ENCODE assay signal across 9 mouse cellular contexts in genomic region chr12:27104925-27105571, GRCm38 (mm10).
DNase-seq lines count a peak whose midpoint lies in the region; ATAC-seq and TF ChIP-seq lines count a peak whose summit lies in the region.
"Had no signal": no experiment of that assay in that cellular context is flagged by ENCODE, and none has a peak within 500 bp of the region (broad histone marks: within the 10 kb centered on the region; RNA-seq: fewer than 3 reads in every experiment).

No protein-coding gene starts in this region.

- no peak overlapping the region for H3K9ac ChIP-seq in embryonic facial prominence, embryonic 14.5 days (ENCODE audit: low read depth, low read length)
- no peak overlapping the region for H3K9ac ChIP-seq in hindbrain, embryonic 14.5 days
- no peak overlapping the region for H3K9ac ChIP-seq in midbrain, postnatal 0 days (replicated peaks; ENCODE audit: low read length, poor library complexity, severe bottlenecking)
- H3K9ac ChIP-seq: liver, embryonic 14.5 days had no signal

- peaks cover 4% of the 10 kb centered on the region; the same call in 1 of the 2 replicates for H3K4me1 ChIP-seq in embryonic facial prominence, embryonic 14.5 days (ENCODE audit: control insufficient read depth, insufficient read depth, low read length)
- H3K4me1 ChIP-seq in hindbrain, embryonic 14.5 days (replicated peaks; ENCODE audit: control insufficient read depth, insufficient read depth, low read length), result peaks cover 13% of the 10 kb centered on the region; the same call in 1 of the 2 replicates
- no peaks in the 10 kb centered on the region; the same call in 1 of the 2 replicates for H3K4me1 ChIP-seq in midbrain, postnatal 0 days (ENCODE audit: insufficient read depth, low read length)

- no peak overlapping the region for H3K27ac ChIP-seq in layer of hippocampus, adult 2 months
- H3K27ac ChIP-seq in embryonic facial prominence, embryonic 14.5 days (replicated peaks; ENCODE audit: low read depth, low read length), result no peak overlapping the region
- peak overlapping the region; percentile 71 for H3K27ac ChIP-seq in hindbrain, embryonic 14.5 days
- 0 out of 2 replicates have a peak overlapping the region, but pooled peaks have one; percentile 32 for H3K27ac ChIP-seq in midbrain, postnatal 0 days (ENCODE audit: low read depth, low read length)
- H3K27ac ChIP-seq: liver, embryonic 14.5 days had no signal

- no peaks in the 10 kb centered on the region for H3K27me3 ChIP-seq in embryonic facial prominence, embryonic 14.5 days (replicated peaks; ENCODE audit: control insufficient read depth, insufficient read depth, low read length)
- H3K27me3 ChIP-seq in hindbrain, embryonic 14.5 days (ENCODE audit: control insufficient read depth, insufficient read depth, low read length), result no peaks in the 10 kb centered on the region
- no peaks in the 10 kb centered on the region for H3K27me3 ChIP-seq in midbrain, postnatal 0 days (ENCODE audit: insufficient read depth, low read length)

- TF ChIP-seq CTCF in layer of hippocampus, adult 2 months (conservative IDR thresholded peaks at IDR 0.05), result no peak
- TF ChIP-seq CTCF in midbrain, postnatal 0 days (IDR thresholded peaks at IDR 0.05), result no peak

- H3K4me3 ChIP-seq in layer of hippocampus, adult 2 months, result no peak overlapping the region
- no peak overlapping the region for H3K4me3 ChIP-seq in embryonic facial prominence, embryonic 14.5 days (ENCODE audit: low read depth, low read length)
- H3K4me3 ChIP-seq in hindbrain, embryonic 14.5 days (replicated peaks; ENCODE audit: low read length), result no peak overlapping the region
- H3K4me3 ChIP-seq in midbrain, postnatal 0 days (ENCODE audit: low read depth, low read length), result no peak overlapping the region

- ATAC-seq in embryonic facial prominence, embryonic 14.5 days (ENCODE audit: low read depth), result peak; percentile 87
- ATAC-seq in hindbrain, embryonic 14.5 days (ENCODE audit: low FRiP score), result peak; percentile 72; the same call in 1 of the 2 replicates
- ATAC-seq in midbrain, postnatal 0 days (ENCODE audit: low FRiP score), result no peak

- H3K36me3 ChIP-seq in embryonic facial prominence, embryonic 14.5 days (ENCODE audit: control insufficient read depth, insufficient read depth, low read length), result no peaks in the 10 kb centered on the region
- no peaks in the 10 kb centered on the region for H3K36me3 ChIP-seq in hindbrain, embryonic 14.5 days (replicated peaks; ENCODE audit: control insufficient read depth, insufficient read depth)
- H3K36me3 ChIP-seq in midbrain, postnatal 0 days (ENCODE audit: insufficient read depth, low read length), result no peaks in the 10 kb centered on the region

- no peak overlapping the region for H3K4me2 ChIP-seq in embryonic facial prominence, embryonic 14.5 days (ENCODE audit: low read depth, low read length)
- no peak overlapping the region for H3K4me2 ChIP-seq in hindbrain, embryonic 14.5 days (replicated peaks)
- no peak overlapping the region for H3K4me2 ChIP-seq in midbrain, postnatal 0 days (ENCODE audit: low read depth, low read length, poor library complexity, severe bottlenecking)

- DNase-seq in layer of hippocampus, adult 2 months (ENCODE audit: low spot score in 2 of 2), result peak; percentile 32 to 53
- no peak for DNase-seq in layer of hippocampus, postnatal 10 days (ENCODE audit: low spot score in 2 of 2)
- peak; percentile 91 for DNase-seq in embryonic facial prominence, embryonic 14.5 days (ENCODE audit: low spot score)
- DNase-seq in hindbrain, embryonic 14.5 days (ENCODE audit: low spot score), result peak; percentile 54
- DNase-seq in midbrain, postnatal 0 days (ENCODE audit: low spot score), result peak; percentile 76
- no peak for DNase-seq in testis, postnatal 10 days (ENCODE audit: low spot score)
- no peak for DNase-seq in cerebellum, adult 9-11 months
- DNase-seq: adrenal gland, postnatal 36 days had no signal

- 48% methylated on average over 9 of the region's 9 CpGs for WGBS in embryonic facial prominence, embryonic 14.5 days
- 45% methylated on average over 9 of the region's 9 CpGs for WGBS in hindbrain, embryonic 14.5 days
- WGBS in midbrain, postnatal 0 days, result 38% methylated on average over 9 of the region's 9 CpGs

- H3K9me3 ChIP-seq in embryonic facial prominence, embryonic 14.5 days (ENCODE audit: control insufficient read depth, low read length), result no peaks in the 10 kb centered on the region
- no peaks in the 10 kb centered on the region for H3K9me3 ChIP-seq in hindbrain, embryonic 14.5 days (ENCODE audit: control insufficient read depth, low read length)
- no peaks in the 10 kb centered on the region for H3K9me3 ChIP-seq in midbrain, postnatal 0 days (ENCODE audit: low read length)

Comparison
In these comparisons a context has a peak if more than half of its experiments do, and no peak if none do; other contexts are left out.
1. DNase-seq: peak in layer of hippocampus, adult 2 months (2 of 2), embryonic facial prominence, embryonic 14.5 days (single experiment), hindbrain, embryonic 14.5 days (single experiment) and midbrain, postnatal 0 days (single experiment); none in layer of hippocampus, postnatal 10 days (0 of 2), testis, postnatal 10 days (single experiment) and cerebellum, adult 9-11 months (single experiment).
2. H3K27ac ChIP-seq: peak in hindbrain, embryonic 14.5 days (single experiment) and midbrain, postnatal 0 days (single experiment); none in layer of hippocampus, adult 2 months (single experiment) and embryonic facial prominence, embryonic 14.5 days (single experiment).